Mouse (Mus musculus): Measurements from ENCODE around the gene Slc9a3r2.
"Not testable (repeated sequence)": the region's sequence is repeated elsewhere in the genome, so short reads cannot be mapped to it uniquely, and the experiment has no call there.

The Slc9a3r2 gene

DNA sequence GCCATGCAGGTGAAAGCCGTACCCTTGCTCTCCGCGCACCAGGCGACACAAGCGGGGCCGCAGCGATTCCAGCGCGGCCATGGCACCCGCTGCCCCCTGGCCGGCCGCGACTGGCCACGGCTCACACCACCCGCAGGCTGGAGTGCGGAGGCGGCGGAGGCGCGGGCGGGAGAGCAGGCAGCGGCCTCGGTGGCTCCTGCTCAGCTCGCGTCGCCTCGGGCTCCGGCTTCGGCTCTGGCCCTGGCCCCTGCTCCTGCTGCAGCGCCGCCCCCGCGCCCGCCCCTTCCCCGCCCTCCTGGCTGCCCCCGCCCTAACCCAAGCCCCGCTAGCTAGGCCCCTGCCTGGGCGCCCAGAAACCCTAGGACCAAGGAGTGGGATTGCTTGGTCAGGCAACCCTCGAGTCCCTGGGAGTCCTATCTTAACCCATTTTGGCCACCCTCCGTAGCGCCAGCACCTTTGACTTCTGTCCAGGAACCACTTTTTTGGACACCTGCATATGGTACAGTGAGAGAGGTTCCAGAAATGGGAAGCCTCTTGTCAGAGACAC lies at the start of gene Slc9a3r2:
Slc9a3r2 (minus strand) TSS at position 258 of the 547 bp plus-strand sequence.
- DNase-seq (ENCODE audit: low spot score) = peak; percentile 67

DNA sequence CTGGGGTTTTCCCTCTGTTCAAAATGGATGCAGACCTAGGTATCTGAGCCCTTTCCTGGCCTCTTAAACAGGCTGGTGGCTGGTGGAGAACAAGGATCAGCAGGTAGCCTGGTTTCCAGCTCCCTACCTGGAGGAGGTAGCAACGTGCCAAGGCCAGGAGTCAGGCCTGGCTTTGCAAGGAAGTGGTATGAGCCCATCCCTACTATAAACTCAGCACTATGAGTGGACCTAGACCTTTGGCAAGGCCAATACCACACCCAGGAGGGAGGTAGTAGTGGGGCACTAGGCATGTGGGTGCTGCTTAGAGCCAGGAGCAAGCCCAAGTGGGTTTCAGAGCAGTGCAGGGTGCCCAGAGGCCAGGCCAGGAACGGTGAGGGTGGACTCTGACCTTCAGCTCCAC lies 49.3 kb upstream of the Slc9a3r2 start:
- DNase-seq (ENCODE audit: low spot score) = no peak

DNA sequence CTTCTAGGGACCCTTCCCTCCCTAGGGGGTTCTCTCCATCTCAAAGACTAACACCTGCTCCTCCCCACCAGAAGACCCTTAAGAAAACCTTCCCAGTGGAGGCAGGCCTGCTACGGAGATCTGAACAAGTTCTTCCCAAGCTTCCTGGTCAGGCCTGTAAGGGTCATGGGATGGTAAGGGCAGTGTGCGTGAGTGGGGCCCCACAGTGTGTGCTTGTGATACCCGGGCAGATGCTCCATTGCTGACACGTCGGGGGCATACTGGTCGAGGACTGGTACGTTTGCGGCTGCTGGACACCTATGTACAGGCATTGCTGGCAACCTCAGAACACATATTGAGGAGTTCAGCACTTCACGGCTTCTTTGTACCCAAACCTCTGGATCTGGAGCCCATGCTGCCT lies 48.6 kb upstream of the Slc9a3r2 start:
- no peak for DNase-seq (ENCODE audit: low spot score)

DNA sequence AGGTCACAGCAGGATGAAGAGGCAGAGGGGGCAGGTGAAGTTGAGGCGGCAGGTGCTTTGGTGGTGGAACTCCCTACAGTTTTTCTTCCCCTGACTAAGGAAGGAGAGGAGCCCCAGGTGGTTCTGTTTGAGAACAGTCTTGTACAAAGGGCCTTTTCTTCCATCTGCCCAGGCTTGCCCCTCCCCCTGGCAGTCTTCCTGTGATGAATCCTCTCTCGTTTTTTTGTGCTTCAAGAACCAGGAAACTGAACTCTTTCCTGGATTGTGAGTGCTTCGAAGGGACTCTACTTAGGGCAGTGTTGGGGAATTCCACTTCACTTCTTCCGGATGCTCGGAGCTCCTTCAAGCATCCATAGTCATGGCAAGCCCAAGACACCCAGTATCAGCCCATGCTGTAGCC lies 47.9 kb upstream of the Slc9a3r2 start:
- DNase-seq (ENCODE audit: low spot score) = no peak

DNA sequence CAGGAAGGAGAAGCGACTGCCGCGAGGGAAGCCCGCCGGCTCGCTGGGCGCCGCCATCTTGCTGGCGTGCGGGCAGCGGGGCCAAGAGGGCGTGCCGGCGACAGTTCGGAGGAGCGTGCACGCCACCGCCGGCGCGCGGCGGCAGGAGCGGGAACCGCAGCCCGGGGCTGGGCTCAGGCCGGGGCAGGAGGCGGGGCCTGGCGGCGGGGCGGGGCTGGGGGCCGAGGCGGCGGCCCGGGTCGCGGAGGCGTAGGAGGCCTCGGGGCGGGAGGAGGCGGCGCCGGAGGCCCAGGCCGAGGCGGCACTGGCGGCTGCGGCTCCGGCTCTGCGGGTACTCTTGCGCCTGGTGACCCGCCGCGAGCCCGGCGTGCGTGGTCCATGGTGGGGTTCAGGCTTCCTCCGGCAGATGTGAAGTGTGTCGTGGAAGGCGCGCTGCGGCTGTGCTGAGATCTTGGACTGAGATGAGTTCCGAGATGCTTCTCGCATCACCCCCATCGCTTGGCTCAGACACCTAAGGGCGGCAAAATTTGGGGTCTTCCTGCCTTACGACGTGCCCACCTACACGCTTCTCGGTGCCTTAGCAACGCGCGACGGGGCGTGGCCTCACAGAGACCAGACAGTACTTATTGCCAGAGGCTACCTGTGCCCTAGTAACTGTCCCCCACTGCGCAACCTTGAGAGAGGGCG lies 46.0 kb upstream of the Slc9a3r2 start, which contains the start of the genes Gfer and Noxo1:
Gfer (minus strand) TSS at position 146 of the 687 bp plus-strand sequence.
Noxo1 (plus strand) TSS at position 224 of the 687 bp plus-strand sequence.
- DNase-seq (ENCODE audit: low spot score) = peak; percentile 87

DNA sequence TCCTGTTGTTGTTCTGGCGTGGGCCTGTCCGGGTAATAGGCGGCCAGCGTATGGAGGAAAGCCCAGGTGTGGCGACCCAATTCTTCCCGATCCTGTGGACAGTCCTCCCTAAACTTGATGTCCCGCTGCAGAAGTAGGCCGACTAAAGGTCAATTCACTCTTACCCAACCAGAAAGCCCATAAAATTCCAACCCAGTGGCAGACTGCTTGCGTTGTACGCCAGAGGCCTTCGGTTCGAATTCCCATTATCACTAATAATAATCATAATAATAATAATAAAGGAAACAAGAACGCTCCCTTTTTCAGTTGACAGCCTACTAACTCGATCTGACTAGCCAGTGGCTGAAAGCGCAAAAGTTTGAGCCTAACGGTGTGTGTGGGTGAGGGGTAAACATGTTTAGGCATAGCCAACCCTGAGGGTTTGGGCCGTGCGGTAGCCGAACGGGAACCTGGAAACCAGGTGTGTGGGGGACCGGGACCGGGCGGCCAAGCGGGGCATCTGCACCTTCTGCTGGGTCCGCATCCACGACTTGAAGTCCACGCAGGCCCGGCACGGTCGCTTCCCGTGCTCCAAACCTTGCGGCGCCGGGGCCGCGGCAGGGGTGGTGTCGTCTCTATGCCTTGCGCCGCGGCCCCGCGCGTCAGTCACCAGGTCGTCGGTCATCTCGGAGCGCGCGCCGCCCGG lies 45.3 kb upstream of the Slc9a3r2 start:
- no peak for DNase-seq (ENCODE audit: low spot score)

DNA sequence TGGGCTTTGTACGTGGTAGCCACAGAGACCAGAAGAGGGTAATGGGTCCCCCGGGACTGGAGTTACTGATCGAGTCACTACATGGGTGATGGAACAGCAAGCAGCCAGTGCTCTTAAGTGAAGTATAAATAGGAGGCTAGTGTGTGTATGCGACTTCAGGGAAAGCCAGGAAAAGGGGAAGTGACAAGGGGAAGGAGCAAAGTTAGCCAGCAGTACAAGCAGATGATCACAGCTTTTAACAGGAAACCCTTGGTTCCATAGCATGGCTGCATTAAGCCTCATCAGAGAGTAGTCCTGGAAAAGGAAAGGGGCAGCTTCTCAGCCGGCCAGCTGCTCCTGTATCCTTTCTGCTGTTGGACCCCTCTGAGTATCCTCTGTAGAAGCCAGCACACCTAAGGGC lies 42.3 kb upstream of the Slc9a3r2 start:
- no peak for DNase-seq (ENCODE audit: low spot score)

DNA sequence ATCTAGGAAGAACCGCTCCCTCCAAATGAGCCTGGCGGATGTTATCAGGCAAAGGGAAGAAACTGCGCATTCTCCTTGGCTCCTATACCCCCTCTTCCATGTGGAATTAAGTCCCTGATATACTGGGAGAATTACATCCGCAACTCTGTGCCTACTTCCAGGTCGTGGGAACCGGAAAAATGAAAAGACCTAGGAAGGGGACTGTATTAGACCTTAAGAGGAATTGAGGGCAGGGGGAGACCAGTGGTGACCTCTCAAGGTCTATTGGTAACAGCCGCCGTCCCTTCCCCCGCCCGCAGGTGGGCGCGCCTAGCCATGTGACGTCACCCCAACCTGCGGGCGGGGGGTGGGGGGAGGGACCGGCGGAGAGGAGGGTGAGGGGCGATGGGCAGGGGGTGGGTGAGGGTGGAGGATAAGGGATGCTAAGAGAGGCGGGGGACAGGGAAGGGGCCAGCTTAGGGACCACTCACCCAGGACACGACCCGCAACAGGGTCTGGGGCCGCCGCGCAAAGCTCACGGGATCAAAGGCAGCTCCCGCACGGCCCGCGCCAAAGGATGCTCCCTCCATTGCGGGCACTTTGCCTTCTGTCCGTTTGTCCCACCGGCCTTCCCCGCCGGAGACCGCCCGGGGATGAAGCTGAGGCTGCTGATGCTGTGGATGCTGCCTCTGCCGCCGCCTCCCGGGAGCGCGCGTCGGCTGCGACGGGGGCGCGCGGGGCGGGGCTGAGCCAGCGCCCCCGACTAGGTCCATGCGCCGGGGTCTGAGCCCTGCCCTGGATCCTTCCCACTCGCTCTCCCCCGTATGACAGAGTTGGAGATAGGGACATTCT lies 39.3 kb upstream of the Slc9a3r2 start, which contains the start of gene Syngr3:
Syngr3 (minus strand) TSS at position 705 of the 831 bp plus-strand sequence.
- peak; percentile 49 for DNase-seq (ENCODE audit: low spot score)

DNA sequence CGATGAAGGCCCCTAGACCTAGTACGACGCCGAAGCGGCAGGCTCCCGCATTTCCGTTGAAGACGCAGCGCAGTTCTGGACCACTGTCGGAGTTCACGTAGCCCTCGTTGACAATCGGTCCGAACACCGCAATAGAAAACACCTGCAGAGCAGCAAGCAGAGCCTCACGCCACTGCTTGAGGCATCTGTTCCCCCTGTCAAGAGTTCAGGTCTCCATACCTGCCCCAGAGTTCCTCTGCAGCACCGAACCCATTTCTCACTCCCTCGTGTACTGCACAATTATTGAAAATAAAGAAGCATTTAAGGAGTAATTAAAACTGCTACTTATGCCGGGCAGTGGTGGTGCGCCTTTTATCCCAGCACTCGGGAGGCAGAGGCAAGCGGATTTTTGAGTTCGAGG lies 37.5 kb upstream of the Slc9a3r2 start:
- no peak for DNase-seq (ENCODE audit: low spot score)

DNA sequence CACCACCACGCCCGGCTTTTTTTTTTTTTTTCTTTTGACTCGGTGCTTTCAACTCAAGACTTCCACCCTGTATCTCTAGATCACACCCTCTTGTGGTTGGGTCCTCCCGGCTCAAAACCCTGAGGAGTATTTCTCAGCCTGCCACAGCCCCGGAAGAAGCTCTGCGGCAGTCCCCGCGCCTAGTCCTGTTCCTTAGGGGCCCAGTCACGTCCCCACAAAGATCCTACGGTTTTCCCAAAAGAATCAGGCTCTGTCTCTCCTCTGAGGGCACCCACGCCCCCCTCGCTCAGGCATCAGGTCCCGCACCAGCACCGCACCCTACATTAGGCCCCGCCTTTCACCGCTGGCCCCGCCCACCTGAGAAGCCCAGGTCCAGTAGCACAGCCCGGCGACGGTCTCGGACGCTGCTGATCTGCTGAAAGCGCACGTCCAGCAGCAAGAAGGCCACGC lies 37.0 kb upstream of the Slc9a3r2 start:
- DNase-seq (ENCODE audit: low spot score) = peak; percentile 41

DNA sequence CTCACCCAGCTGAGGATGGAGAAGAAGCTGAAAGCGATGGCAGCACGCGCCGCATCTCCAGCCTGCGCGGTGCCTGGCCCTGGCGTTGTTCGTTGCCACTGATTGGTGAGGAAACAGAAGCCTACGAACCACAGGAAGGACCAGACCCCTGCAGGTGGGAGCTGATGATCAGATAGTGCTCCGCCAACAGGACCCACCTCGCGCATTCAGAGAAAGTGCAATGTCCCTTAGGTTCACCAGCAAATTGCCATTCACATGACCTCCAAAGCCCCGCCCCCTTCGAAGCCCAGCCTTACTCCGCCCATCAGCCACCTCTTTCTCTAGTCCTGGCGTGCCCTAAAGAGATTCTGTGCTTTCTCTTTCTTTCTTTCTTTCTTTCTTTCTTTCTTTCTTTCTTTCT lies 36.4 kb upstream of the Slc9a3r2 start:
- DNase-seq (ENCODE audit: low spot score) = no peak

DNA sequence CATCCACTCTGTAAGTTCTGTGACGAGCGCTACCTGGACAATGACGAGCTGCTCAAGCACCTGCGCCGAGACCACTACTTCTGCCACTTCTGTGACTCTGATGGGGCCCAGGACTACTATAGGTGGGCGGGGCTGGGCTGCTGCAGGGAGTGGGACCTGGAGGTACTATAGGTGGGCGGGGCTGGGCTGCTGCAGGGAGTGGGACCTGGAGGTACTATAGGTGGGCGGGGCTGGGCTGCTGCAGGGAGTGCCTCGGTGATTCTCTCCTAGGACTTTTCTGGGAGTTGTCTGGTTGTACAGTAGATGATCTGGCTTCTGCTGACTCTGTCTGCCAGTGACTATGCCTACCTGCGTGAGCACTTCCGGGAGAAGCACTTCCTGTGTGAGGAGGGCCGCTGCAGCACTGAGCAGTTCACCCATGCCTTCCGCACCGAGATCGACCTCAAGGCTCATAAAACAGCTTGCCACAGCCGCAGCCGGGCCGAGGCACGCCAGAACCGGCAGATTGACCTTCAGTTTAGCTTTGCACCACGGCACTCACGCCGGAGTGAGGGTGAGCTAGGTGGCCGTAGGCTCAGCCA lies 27.5 kb upstream of the Slc9a3r2 start:
- DNase-seq (ENCODE audit: low spot score) = no peak

DNA sequence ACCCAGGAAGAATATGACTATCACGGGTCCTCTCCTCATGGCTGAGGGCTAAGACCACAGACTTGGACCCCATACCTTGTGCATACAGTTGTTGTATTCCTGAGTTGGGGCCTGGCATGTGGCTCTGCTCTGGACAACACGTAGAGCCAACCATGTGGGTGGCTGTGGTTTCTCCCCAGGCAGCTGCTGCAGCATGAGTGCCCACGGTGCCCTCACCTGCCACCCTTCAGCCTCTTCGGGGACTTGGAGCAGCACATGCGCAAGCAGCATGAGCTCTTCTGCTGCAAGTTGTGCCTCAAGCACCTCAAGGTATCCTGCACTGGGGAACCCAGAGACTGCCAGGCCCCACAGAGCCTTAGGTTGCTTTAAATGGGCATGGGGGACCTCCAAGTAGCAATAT lies 26.8 kb upstream of the Slc9a3r2 start:
- no peak for DNase-seq (ENCODE audit: low spot score)

DNA sequence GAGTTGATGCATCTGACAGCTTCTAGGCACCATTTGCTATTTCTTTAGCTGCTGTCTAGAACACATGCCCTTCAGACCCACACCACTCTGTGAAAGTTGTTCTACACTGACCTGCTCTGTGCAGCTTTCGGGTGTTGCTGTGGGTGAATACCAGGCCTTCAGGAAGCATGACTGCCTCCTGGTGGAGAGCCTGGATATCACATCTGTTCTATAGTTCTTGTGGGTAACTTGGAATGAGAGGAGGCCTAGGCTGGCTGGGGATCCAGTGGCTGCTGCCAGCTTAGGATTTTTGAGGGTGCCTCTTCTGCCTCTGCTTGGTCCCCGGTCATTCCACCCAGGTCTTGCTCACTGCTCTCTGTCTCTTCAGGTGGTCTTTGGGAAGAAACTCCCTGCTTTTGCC lies 26.1 kb upstream of the Slc9a3r2 start:
- DNase-seq (ENCODE audit: low spot score) = peak; percentile 86

DNA sequence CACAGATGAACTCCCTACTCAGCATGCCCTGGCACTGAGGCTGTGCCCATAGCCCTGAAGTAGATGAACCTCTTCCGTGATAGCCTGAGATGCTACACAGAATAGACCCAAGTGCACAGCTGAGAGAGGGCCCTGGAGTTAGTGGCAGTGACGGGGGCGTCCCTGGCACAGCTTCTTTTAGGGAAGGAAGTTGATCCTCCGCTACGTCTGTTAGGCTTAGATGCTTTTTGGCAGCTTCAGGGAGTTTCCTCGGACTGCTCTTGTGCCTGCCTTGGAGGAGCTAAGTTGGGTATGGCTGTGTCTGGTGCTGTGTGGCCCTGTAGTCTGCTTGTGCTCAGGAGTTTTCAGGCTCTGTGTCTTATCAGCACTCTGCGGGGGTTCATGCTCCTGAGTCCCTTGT lies 24.1 kb upstream of the Slc9a3r2 start:
- DNase-seq (ENCODE audit: low spot score) = no peak

DNA sequence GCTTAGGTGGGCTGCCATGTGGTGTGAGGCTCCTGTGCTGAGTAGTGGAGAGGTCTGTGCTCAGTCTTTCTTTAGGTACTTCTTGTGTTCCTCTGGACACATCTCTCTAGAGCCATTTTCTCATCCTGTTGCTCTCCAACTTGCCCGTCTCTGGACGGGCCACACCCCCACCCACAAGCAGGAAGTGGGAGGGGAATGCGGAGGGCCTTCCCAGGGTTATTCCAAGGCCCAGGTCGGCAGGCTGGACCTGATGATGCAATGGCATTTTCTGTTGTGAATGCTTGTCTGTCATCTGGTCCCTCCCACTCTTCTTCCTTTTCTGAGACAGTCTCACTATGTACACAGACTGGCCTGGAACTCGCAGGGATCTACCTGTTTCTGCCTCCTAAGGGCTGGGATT lies 22.0 kb upstream of the Slc9a3r2 start:
- DNase-seq (ENCODE audit: low spot score) = no peak

DNA sequence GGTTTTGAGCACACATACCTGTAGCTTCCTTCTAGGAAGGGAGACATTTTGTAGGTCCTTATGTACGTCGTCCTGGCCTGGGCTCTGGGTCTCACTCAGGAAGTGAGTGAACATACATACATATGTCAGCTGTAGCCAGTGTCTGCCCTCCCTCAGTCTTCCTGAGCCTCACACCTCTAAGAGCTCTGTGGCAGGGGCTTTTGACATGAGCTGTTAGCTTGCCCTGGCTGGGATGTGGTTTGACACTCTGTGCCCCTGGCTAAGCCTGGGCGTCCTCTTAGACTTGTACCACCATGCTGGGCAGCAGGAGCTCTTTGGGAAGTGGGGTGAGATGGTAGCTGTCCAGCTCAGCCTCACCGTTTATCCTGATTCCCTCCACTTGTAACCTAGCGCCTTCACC lies 21.2 kb upstream of the Slc9a3r2 start:
- DNase-seq (ENCODE audit: low spot score) = no peak

DNA sequence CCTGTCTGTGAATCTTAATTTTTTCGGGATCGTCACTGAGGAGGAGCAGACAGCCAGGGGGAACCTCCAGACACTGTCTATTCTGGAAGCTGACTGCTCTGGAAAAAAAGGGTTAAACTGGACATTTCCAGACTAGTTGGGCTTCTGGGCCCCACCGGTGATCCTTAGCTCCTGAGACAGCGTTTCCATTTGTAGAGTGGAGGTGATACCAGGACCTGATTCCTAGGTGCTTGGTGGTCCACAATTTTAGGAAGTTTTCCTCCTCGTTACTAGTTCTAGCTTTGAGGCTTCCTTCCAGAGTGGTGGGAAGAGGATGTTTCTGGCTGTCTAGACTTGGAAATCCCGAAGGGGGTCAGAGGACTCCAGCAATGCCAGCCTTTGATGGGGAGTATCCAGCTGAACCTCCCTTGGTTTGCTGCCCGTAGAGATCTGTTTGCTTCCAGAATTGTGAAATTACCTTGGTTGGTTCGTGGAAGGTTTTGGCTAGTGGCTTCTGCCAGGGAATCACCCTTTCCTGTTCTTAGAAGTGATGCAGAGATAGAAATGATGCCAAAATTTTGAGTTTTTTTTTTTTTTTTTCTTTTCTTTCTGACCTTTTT lies 20.2 kb upstream of the Slc9a3r2 start:
- peak; percentile 25 for DNase-seq (ENCODE audit: low spot score)

DNA sequence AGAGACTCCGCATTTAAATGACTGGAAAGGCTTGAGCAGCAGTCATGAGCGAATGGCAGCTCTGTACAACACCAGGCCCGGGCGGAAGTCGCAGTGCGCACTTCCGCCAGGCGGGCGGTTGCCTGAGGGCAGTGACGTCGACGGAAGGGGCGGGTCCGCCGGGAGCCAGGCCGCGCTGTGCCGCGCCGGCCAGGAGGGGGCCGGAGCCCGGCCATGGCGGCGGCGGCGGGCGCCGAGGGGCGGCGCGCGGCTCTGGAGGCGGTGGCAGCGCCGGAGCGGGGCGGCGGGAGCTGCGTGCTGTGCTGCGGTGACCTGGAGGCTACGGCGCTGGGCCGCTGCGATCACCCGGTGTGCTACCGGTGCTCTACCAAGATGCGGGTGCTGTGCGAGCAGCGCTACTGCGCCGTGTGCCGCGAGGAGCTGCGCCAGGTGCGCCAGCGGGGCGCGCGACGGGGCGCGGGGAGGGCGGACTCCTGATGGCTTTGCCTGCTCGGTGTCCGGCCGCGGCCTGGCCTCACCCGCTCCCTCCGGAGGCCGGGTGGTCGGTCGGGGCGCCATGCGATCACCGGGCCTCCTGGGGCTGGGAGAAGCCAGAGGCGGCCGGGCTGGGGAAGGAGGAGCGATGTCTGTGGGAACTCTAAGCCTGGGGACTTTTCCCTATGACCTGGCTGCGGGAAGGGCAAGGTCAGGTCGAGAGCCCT lies 19.6 kb upstream of the Slc9a3r2 start, which contains the start of gene Zfp598:
Zfp598 (plus strand) TSS at position 143 of the 701 bp plus-strand sequence.
- peak; percentile 95 for DNase-seq (ENCODE audit: low spot score)

DNA sequence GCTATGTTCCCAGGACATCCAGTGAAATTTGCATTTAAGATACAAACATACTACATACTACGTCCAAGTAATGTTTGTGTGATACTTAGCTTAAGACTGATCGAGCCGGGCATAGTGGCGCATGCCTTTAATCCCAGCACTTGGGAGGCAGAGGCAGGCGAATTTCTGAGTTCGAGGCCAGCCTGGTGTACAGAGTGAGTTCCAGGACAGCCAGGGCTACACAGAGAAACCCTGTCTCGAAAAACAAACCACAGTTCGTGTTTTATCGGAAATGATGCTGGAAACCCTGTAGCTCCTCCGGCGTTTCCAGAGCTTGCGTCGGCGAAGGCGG lies 19.1 kb upstream of the Slc9a3r2 start:
- not testable (repeated sequence) for DNase-seq (ENCODE audit: low spot score)

DNA sequence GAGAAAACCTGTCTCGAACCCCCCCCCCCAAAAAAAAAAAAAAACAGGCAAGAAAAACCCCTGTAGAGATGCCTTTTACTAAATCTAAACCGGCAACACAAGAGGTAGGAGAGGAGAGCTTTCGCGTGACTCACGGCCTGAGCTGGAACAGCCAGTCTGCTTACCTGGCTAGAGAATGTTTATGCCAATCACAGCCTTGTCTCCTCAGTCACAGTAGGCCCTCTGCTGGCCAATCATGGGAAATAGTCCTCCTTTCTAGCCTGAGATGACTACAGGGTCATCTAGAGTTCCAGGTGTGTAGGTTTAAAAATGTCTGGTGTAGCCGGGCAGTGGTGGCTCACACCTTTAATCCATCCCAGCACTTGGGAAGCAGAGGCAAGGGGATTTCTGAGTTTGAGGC lies 17.3 kb upstream of the Slc9a3r2 start:
- peak; percentile 76 for DNase-seq (ENCODE audit: low spot score)
